Mouse (Mus musculus) megakaryocyte, embryonic 14.5 days (primary cell): ENCODE measurements around the gene Upk1b.

Experiments
- FLI1 ChIP-seq: IDR thresholded peaks from 2 replicates; pipeline ENCODE4 v1.6.1; 2012; ENCODE audit warnings: low read length, inconsistent platforms, mixed read lengths
- GATA1 ChIP-seq: IDR thresholded peaks from 3 replicates; pipeline ENCODE4 v1.6.1; 2012; ENCODE audit warnings: mixed read lengths, low read length, inconsistent platforms, borderline replicate concordance

DNA sequence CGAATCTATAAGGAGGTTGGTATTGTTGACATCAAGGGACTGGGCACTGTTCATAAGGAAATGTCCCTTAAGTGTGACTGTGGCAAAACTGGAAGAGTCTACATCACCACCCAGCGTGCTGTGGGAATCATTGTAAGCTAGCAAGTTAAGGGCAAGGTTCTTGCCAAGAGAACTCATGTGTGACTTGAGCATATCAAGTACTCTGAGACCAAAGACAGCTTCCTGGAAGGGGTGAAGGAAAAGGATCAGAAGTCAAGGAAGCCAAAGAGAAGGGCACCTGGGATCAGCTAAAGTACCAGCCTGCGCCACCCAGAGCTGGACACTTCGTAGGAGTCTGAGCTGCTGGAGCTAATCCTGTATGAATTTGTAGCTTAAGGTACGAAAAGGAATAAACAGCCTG lies 39.9 kb downstream of the Upk1b start:
- TF ChIP-seq GATA1 (no peak), FLI1 (no peak)
